Mouse (Mus musculus) kidney, adult 18-20 months (tissue): ENCODE measurements at regions not wholly inside any gene's neighbourhood (a gene's known extent, or its start where the extent isn't known, plus 50 kb on each side); places are given as distances from the start of the nearest gene placed in this dataset.
"Not testable (repeated sequence)": the region's sequence is repeated elsewhere in the genome, so short reads cannot be mapped to it uniquely, and the experiment has no call there.

Experiments
- DNase-seq: peaks from one replicate; pipeline ENCODE4 v3.0.0; 2021

GRCm38 (mm10) chr2:116526203-116526602, 352.3 kb upstream of the Tmco5 start:
- DNase-seq = not testable (repeated sequence)

GRCm38 (mm10) chr2:116536453-116536852, 342.0 kb upstream of the Tmco5 start:
- DNase-seq = peak; percentile 0

- no peak for DNase-seq
These were observed 319.1 kb upstream of the Tmco5 start for GRCm38 (mm10) chr2:116559350-116559749.

GRCm38 (mm10) chr2:116583989-116584388, 294.5 kb upstream of the Tmco5 start:
- no peak for DNase-seq

- no peak for DNase-seq
These were observed 292.1 kb upstream of the Tmco5 start for GRCm38 (mm10) chr2:116586203-116586959.

- DNase-seq = no peak
These were observed 272.6 kb upstream of the Tmco5 start for GRCm38 (mm10) chr2:116605869-116606268.

GRCm38 (mm10) chr2:116639935-116640334, 238.6 kb upstream of the Tmco5 start:
- no peak for DNase-seq

- no peak for DNase-seq
These were observed 226.4 kb upstream of the Tmco5 start for GRCm38 (mm10) chr2:116652106-116652505.

- DNase-seq = no peak
These were observed 192.7 kb upstream of the Tmco5 start for GRCm38 (mm10) chr2:116685756-116686155.

GRCm38 (mm10) chr2:116697542-116697941, 180.9 kb upstream of the Tmco5 start:
- DNase-seq = no peak

- no peak for DNase-seq
These were observed 173.8 kb upstream of the Tmco5 start for GRCm38 (mm10) chr2:116704705-116705104.

- peak; percentile 6 for DNase-seq
These were observed 168.9 kb upstream of the Tmco5 start for GRCm38 (mm10) chr2:116709608-116710007.

GRCm38 (mm10) chr2:116716529-116717201, 161.8 kb upstream of the Tmco5 start:
- no peak for DNase-seq

GRCm38 (mm10) chr2:116718637-116719036, 159.9 kb upstream of the Tmco5 start:
- DNase-seq = no peak

GRCm38 (mm10) chr2:116727591-116727990, 150.9 kb upstream of the Tmco5 start:
- DNase-seq = no peak

- peak; percentile 66 for DNase-seq
These were observed 142.8 kb upstream of the Tmco5 start for GRCm38 (mm10) chr2:116735702-116736101.

GRCm38 (mm10) chr2:116768459-116769047, 109.9 kb upstream of the Tmco5 start:
- DNase-seq = no peak

GRCm38 (mm10) chr2:116769186-116769585, 109.3 kb upstream of the Tmco5 start:
- no peak for DNase-seq

GRCm38 (mm10) chr2:116772569-116772968, 105.9 kb upstream of the Tmco5 start:
- no peak for DNase-seq

- DNase-seq = no peak
These were observed 78.3 kb upstream of the Tmco5 start for GRCm38 (mm10) chr2:116800141-116800540.

GRCm38 (mm10) chr2:116801578-116801977, 76.9 kb upstream of the Tmco5 start:
- no peak for DNase-seq

GRCm38 (mm10) chr2:116807207-116807606, 71.3 kb upstream of the Tmco5 start:
- DNase-seq = no peak

GRCm38 (mm10) chr2:116807636-116808035, 70.9 kb upstream of the Tmco5 start:
- no peak for DNase-seq

- DNase-seq = no peak
These were observed 70.4 kb upstream of the Tmco5 start for GRCm38 (mm10) chr2:116808113-116808512.
